Mouse (Mus musculus) limb, embryonic 13.5 days (tissue): ENCODE measurements at regions not wholly inside any gene's neighbourhood (a gene's known extent, or its start where the extent isn't known, plus 50 kb on each side); places are given as distances from the start of the nearest gene placed in this dataset.
A peak's percentile ranks its signal among the peaks of the same experiment; 100 is the strongest.

Source experiments
- ATAC-seq: fragments of 200-750 bp; cut with Nextera tagmentation; 2 replicates; pipeline ENCODE4 v1.8.0; 2017; ENCODE audit warnings: low read depth, moderate number of reproducible peaks, moderate TSS enrichment; ENCODE audit not compliant: low FRiP score
- H3K27ac ChIP-seq: fragments of 300-500 bp; sonication (generic); 2 replicates; pipeline ENCODE4 v1.5.1; 2015; ENCODE audit warnings: inconsistent platforms, mild to moderate bottlenecking, moderate library complexity
- H3K27me3 ChIP-seq: fragments of 300-500 bp; sonication (generic); 2 replicates; pipeline ENCODE4 v1.6.1; 2015; ENCODE audit warnings: mild to moderate bottlenecking, inconsistent platforms
- H3K36me3 ChIP-seq: fragments of 300-500 bp; sonication (generic); 2 replicates; pipeline ENCODE4 v1.6.1; 2015; ENCODE audit warnings: inconsistent platforms, mild to moderate bottlenecking, moderate library complexity
- H3K4me1 ChIP-seq: fragments of 300-500 bp; sonication (generic); 2 replicates; pipeline ENCODE4 v1.6.1; 2015; ENCODE audit warnings: inconsistent platforms
- H3K4me2 ChIP-seq: fragments of 300-500 bp; sonication (generic); replicated peaks from 2 replicates; pipeline ENCODE4 v1.6.1; 2015; ENCODE audit warnings: inconsistent platforms, mild to moderate bottlenecking, moderate library complexity
- H3K4me3 ChIP-seq: fragments of 300-500 bp; sonication (generic); 2 replicates; pipeline ENCODE4 v1.5.1; 2015; ENCODE audit warnings: moderate library complexity, mild to moderate bottlenecking, inconsistent platforms
- H3K9ac ChIP-seq: fragments of 300-500 bp; sonication (generic); 2 replicates; pipeline ENCODE4 v1.6.1; 2015; ENCODE audit warnings: mild to moderate bottlenecking, inconsistent platforms
- H3K9me3 ChIP-seq: fragments of 300-500 bp; sonication (generic); 2 replicates; pipeline ENCODE4 v1.6.1; 2016; ENCODE audit warnings: inconsistent platforms
- WGBS: fragments of 180-500 bp; shearing (Covaris S2); methylation state at CpG from one replicate; pipeline ENCODE4 v1.1.7; 2015; 5-methylcytosine and 5-hydroxymethylcytosine counted together

GRCm38 (mm10) chr13:56021716-56022115 lies 114.4 kb downstream of the H2afy start:
- Histone ChIP-seq H3K27ac (no peak overlapping the region), H3K27me3 (peaks cover 12% of the 10 kb centered on the region; the same call in 1 of the 2 replicates), H3K36me3 (no peaks in the 10 kb centered on the region), H3K9me3 (no peaks in the 10 kb centered on the region), H3K4me1 (peaks cover 17% of the 10 kb centered on the region), H3K9ac (no peak overlapping the region), H3K4me2 (no peak overlapping the region), H3K4me3 (no peak overlapping the region)
- WGBS: 86% methylated on average over 3 of the region's 3 CpGs
- ATAC-seq: no peak

- H3K27me3 ChIP-seq: no peaks in the 10 kb centered on the region
- H3K9ac ChIP-seq: no peak overlapping the region
- no peaks in the 10 kb centered on the region for H3K36me3 ChIP-seq
- H3K4me1 ChIP-seq: peaks cover 14% of the 10 kb centered on the region
- no peaks in the 10 kb centered on the region for H3K9me3 ChIP-seq
- H3K4me2 ChIP-seq: no peak overlapping the region
- ATAC-seq: no peak
- H3K4me3 ChIP-seq: no peak overlapping the region
- H3K27ac ChIP-seq: no peak overlapping the region
Measured at GRCm38 (mm10) chr13:56014006-56014405, 122.2 kb downstream of the H2afy start.

- no peak for ATAC-seq
- Histone ChIP-seq H3K4me3 (no peak overlapping the region), H3K27me3 (peaks cover 5% of the 10 kb centered on the region; the same call in 1 of the 2 replicates), H3K36me3 (no peaks in the 10 kb centered on the region), H3K9ac (no peak overlapping the region), H3K4me2 (no peak overlapping the region), H3K27ac (no peak overlapping the region), H3K4me1 (peaks cover 14% of the 10 kb centered on the region), H3K9me3 (no peaks in the 10 kb centered on the region)
- WGBS: 39% methylated on average over 6 of the region's 6 CpGs
Measured at GRCm38 (mm10) chr13:56010416-56010815, 125.7 kb downstream of the H2afy start.

- H3K9me3 ChIP-seq: no peaks in the 10 kb centered on the region
- no peak for ATAC-seq
- no peak overlapping the region for H3K4me3 ChIP-seq
- no peak overlapping the region for H3K9ac ChIP-seq
- peaks cover 5% of the 10 kb centered on the region; the same call in 1 of the 2 replicates for H3K27me3 ChIP-seq
- peaks cover 37% of the 10 kb centered on the region for H3K4me1 ChIP-seq
- 80% methylated on average over 2 of the region's 2 CpGs for WGBS
- no peaks in the 10 kb centered on the region for H3K36me3 ChIP-seq
- H3K4me2 ChIP-seq: no peak overlapping the region
- no peak overlapping the region for H3K27ac ChIP-seq
Measured at GRCm38 (mm10) chr13:56006827-56007226, 129.3 kb downstream of the H2afy start.

- ATAC-seq: no peak
- Histone ChIP-seq H3K4me1 (peaks cover 33% of the 10 kb centered on the region), H3K27ac (no peak overlapping the region), H3K36me3 (no peaks in the 10 kb centered on the region), H3K4me2 (no peak overlapping the region), H3K4me3 (no peak overlapping the region), H3K27me3 (peaks cover 8% of the 10 kb centered on the region; the same call in 1 of the 2 replicates), H3K9me3 (no peaks in the 10 kb centered on the region), H3K9ac (no peak overlapping the region)
- WGBS: 86% methylated on average over 3 of the region's 3 CpGs
Measured at GRCm38 (mm10) chr13:56005746-56006145, 130.4 kb downstream of the H2afy start.

GRCm38 (mm10) chr13:56003724-56004393 lies 132.3 kb downstream of the H2afy start:
- peaks cover 23% of the 10 kb centered on the region for H3K4me1 ChIP-seq
- 41% methylated on average over 18 of the region's 18 CpGs for WGBS
- H3K27ac ChIP-seq: peak overlapping the region; percentile 22; the same call in 1 of the 2 replicates
- no peaks in the 10 kb centered on the region for H3K9me3 ChIP-seq
- H3K27me3 ChIP-seq: peaks cover 11% of the 10 kb centered on the region; the same call in 1 of the 2 replicates
- no peak overlapping the region for H3K4me3 ChIP-seq
- peak overlapping the region; percentile 25; the same call in 1 of the 2 replicates for H3K4me2 ChIP-seq
- no peak overlapping the region for H3K9ac ChIP-seq
- ATAC-seq: peak; percentile 82
- no peaks in the 10 kb centered on the region for H3K36me3 ChIP-seq

GRCm38 (mm10) chr13:55995255-55995654 lies 140.9 kb downstream of the H2afy start:
- H3K9me3 ChIP-seq: no peaks in the 10 kb centered on the region
- no peaks in the 10 kb centered on the region for H3K36me3 ChIP-seq
- no peak overlapping the region for H3K9ac ChIP-seq
- no peak overlapping the region for H3K27ac ChIP-seq
- H3K27me3 ChIP-seq: peaks cover 12% of the 10 kb centered on the region; the same call in 1 of the 2 replicates
- H3K4me3 ChIP-seq: no peak overlapping the region
- ATAC-seq: no peak
- H3K4me2 ChIP-seq: no peak overlapping the region
- 52% methylated on average over 4 of the region's 4 CpGs for WGBS
- H3K4me1 ChIP-seq: 0 out of 2 replicates have a peak, but pooled peaks cover 12% of the 10 kb centered on the region

- ATAC-seq: no peak
- Histone ChIP-seq H3K36me3 (no peaks in the 10 kb centered on the region), H3K27ac (no peak overlapping the region), H3K9me3 (no peaks in the 10 kb centered on the region), H3K4me2 (no peak overlapping the region), H3K4me3 (no peak overlapping the region), H3K4me1 (peaks cover 17% of the 10 kb centered on the region; the same call in 1 of the 2 replicates), H3K9ac (no peak overlapping the region), H3K27me3 (peaks cover 12% of the 10 kb centered on the region; the same call in 1 of the 2 replicates)
- 74% methylated on average over 2 of the region's 2 CpGs for WGBS
Measured at GRCm38 (mm10) chr13:55994460-55994859, 141.7 kb downstream of the H2afy start.

GRCm38 (mm10) chr13:55992699-55993098 lies 143.5 kb downstream of the H2afy start:
- Histone ChIP-seq H3K4me2 (no peak overlapping the region), H3K4me3 (no peak overlapping the region), H3K27me3 (peaks cover 11% of the 10 kb centered on the region; the same call in 1 of the 2 replicates), H3K36me3 (no peaks in the 10 kb centered on the region), H3K4me1 (peaks cover 23% of the 10 kb centered on the region; the same call in 1 of the 2 replicates), H3K27ac (no peak overlapping the region), H3K9ac (no peak overlapping the region), H3K9me3 (no peaks in the 10 kb centered on the region)
- 90% methylated on average over 9 of the region's 9 CpGs for WGBS
- ATAC-seq: no peak

- ATAC-seq: no peak
- 82% methylated on average over 14 of the region's 14 CpGs for WGBS
Measured at GRCm38 (mm10) chr13:55991216-55991615, 144.9 kb downstream of the H2afy start.

GRCm38 (mm10) chr13:55990186-55990585 lies 146.0 kb downstream of the H2afy start:
- no peak overlapping the region for H3K4me2 ChIP-seq
- H3K36me3 ChIP-seq: no peaks in the 10 kb centered on the region
- H3K27ac ChIP-seq: no peak overlapping the region
- peaks cover 32% of the 10 kb centered on the region; the same call in 1 of the 2 replicates for H3K4me1 ChIP-seq
- no peak overlapping the region for H3K4me3 ChIP-seq
- no peak for ATAC-seq
- H3K9me3 ChIP-seq: no peaks in the 10 kb centered on the region
- peaks cover 11% of the 10 kb centered on the region; the same call in 1 of the 2 replicates for H3K27me3 ChIP-seq
- 84% methylated on average over 6 of the region's 6 CpGs for WGBS
- H3K9ac ChIP-seq: no peak overlapping the region

More at GRCm38 (mm10) chr13:55991216-55991615, 144.9 kb downstream of the H2afy start:
- peaks cover 8% of the 10 kb centered on the region; the same call in 1 of the 2 replicates for H3K27me3 ChIP-seq
- no peak overlapping the region for H3K4me2 ChIP-seq
- H3K9me3 ChIP-seq: no peaks in the 10 kb centered on the region
- peaks cover 28% of the 10 kb centered on the region; the same call in 1 of the 2 replicates for H3K4me1 ChIP-seq
- no peak overlapping the region for H3K9ac ChIP-seq
- no peak overlapping the region for H3K27ac ChIP-seq
- H3K4me3 ChIP-seq: no peak overlapping the region
- H3K36me3 ChIP-seq: no peaks in the 10 kb centered on the region

GRCm38 (mm10) chr13:55989401-55989800 lies 146.8 kb downstream of the H2afy start:
- Histone ChIP-seq H3K9ac (no peak overlapping the region), H3K4me2 (no peak overlapping the region), H3K4me1 (peaks cover 25% of the 10 kb centered on the region; the same call in 1 of the 2 replicates), H3K27ac (no peak overlapping the region), H3K4me3 (no peak overlapping the region), H3K27me3 (peaks cover 19% of the 10 kb centered on the region), H3K9me3 (no peaks in the 10 kb centered on the region), H3K36me3 (no peaks in the 10 kb centered on the region)
- ATAC-seq: no peak
- WGBS: 28% methylated on average over 7 of the region's 7 CpGs
